Mouse (Mus musculus): ENCODE measurements at regions not wholly inside any gene's neighbourhood (a gene's known extent, or its start where the extent isn't known, plus 50 kb on each side); places are given as distances from the start of the nearest gene placed in this dataset.

DNA sequence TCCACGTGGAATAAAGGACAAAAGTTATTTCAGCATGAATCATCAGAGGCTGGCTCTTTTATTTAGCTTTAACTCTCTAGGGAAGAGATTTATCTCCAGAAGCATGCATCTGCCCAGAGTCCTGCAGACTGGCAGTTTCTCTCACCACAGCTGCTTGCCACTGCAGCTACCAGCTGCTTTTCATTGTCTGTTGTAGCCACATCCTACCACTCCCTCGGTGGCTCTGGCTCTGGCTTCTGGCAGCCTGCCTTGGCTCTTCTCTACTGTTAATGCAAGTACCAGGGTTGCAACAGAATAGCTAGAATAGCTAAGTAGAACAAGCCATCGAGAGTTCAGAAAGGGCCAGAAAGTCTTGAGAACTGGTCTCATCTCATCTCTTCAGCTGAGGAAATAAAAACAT is 1014.2 kb downstream of the Nsun3 start:
- no peak overlapping the region for H3K27ac ChIP-seq (replicated peaks)
- WGBS, result 42% methylated on average over 3 of the region's 3 CpGs

DNA sequence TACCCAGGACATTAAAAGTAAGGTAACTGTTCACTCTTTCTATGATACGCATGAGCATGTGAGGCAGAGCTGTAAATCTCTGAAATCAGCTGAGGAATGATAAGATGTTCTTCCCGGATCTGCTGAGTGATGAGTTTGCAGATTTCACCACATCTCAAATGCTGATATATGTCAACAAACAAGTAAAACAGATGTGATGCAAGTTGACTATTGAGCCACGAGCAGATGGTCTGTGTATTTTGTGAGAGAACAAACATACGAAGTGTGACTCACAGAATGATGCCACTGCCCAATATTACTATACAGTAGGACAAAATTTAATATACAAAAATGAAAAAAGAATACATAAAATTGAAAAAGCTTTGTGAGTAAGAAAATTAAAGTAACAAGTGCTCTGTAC is 1058.9 kb downstream of the Nsun3 start:
- H3K4me2 ChIP-seq (replicated peaks), result no peak overlapping the region
- no peak overlapping the region for H3K27ac ChIP-seq (replicated peaks)
- ATAC-seq (ENCODE audit: insufficient number of reproducible peaks, low FRiP score, low TSS enrichment, low read depth), result no peak
- no peak overlapping the region for H3K9ac ChIP-seq
- H3K36me3 ChIP-seq, result no peaks in the 10 kb centered on the region
- no peak overlapping the region for H3K4me3 ChIP-seq (replicated peaks)
- no peaks in the 10 kb centered on the region for H3K4me1 ChIP-seq
- H3K9me3 ChIP-seq (replicated peaks), result no peaks in the 10 kb centered on the region
- 74% methylated on average over 4 of the region's 4 CpGs for WGBS
- no peaks in the 10 kb centered on the region for H3K27me3 ChIP-seq

More for the DNA sequence above, 1014.2 kb downstream of the Nsun3 start:
- H3K9ac ChIP-seq, result no peak overlapping the region
- H3K27me3 ChIP-seq, result no peaks in the 10 kb centered on the region
- no peak overlapping the region for H3K4me2 ChIP-seq (replicated peaks)
- 0 out of 2 replicates have a peak, but pooled peaks have one; percentile 43 for ATAC-seq (ENCODE audit: insufficient number of reproducible peaks, low FRiP score, low TSS enrichment, low read depth)
- H3K9me3 ChIP-seq (replicated peaks), result no peaks in the 10 kb centered on the region
- no peaks in the 10 kb centered on the region for H3K36me3 ChIP-seq
- no peaks in the 10 kb centered on the region for H3K4me1 ChIP-seq
- H3K4me3 ChIP-seq (replicated peaks), result no peak overlapping the region

Measured in embryonic facial prominence, embryonic 15.5 days (tissue).